Mouse (Mus musculus): ENCODE results near the gene Cul5.

Cul5 gene

GRCm38 (mm10) chr9:53669680-53670219, at the start of gene Cul5:
Cul5 (minus strand) TSS chr9:53670014.
- DNase-seq, result peak; percentile 51

GRCm38 (mm10) chr9:53705992-53706696, 36.3 kb upstream of the Cul5 start, which contains the start of gene Rab39:
Rab39 (minus strand) TSS chr9:53706232.
- peak; percentile 81 for DNase-seq

GRCm38 (mm10) chr9:53705491-53705991, 35.7 kb upstream of the Cul5 start:
- DNase-seq, result peak; percentile 59

- no peak for DNase-seq
These were observed 33.2 kb upstream of the Cul5 start for GRCm38 (mm10) chr9:53702991-53703390.

GRCm38 (mm10) chr9:53700496-53700895, 30.7 kb upstream of the Cul5 start:
- no peak for DNase-seq

- no peak for DNase-seq
These were observed 26.0 kb upstream of the Cul5 start for GRCm38 (mm10) chr9:53695846-53696245.

- DNase-seq, result no peak
These were observed 23.9 kb upstream of the Cul5 start for GRCm38 (mm10) chr9:53693718-53694117.

- no peak for DNase-seq
These were observed 22.2 kb upstream of the Cul5 start for GRCm38 (mm10) chr9:53691745-53692670.

- DNase-seq, result no peak
These were observed 11.0 kb upstream of the Cul5 start for GRCm38 (mm10) chr9:53680851-53681250.

- DNase-seq, result no peak
These were observed 7.1 kb upstream of the Cul5 start for GRCm38 (mm10) chr9:53676921-53677320.

- peak; percentile 81 for DNase-seq
These were observed 3.8 kb upstream of the Cul5 start for GRCm38 (mm10) chr9:53673571-53673970.

- peak; percentile 96 for DNase-seq
These were observed 2.7 kb downstream of the Cul5 start for GRCm38 (mm10) chr9:53667020-53667669.

GRCm38 (mm10) chr9:53666665-53667019, 3.2 kb downstream of the Cul5 start:
- no peak for DNase-seq

- no peak for DNase-seq
These were observed 4.4 kb downstream of the Cul5 start for GRCm38 (mm10) chr9:53665428-53665827.

- DNase-seq, result no peak
These were observed 5.0 kb downstream of the Cul5 start for GRCm38 (mm10) chr9:53664819-53665218.

- no peak for DNase-seq
These were observed 35.0 kb downstream of the Cul5 start for GRCm38 (mm10) chr9:53634796-53635195.

- DNase-seq, result no peak
These were observed 54.6 kb downstream of the Cul5 start for GRCm38 (mm10) chr9:53615246-53615645.

GRCm38 (mm10) chr9:53614286-53614685, 55.5 kb downstream of the Cul5 start:
- no peak for DNase-seq

GRCm38 (mm10) chr9:53609968-53610781, 59.6 kb downstream of the Cul5 start, which contains the start of gene Acat1:
Acat1 (minus strand) TSS chr9:53610382.
- peak; percentile 89 for DNase-seq

GRCm38 (mm10) chr9:53609306-53609967, 60.4 kb downstream of the Cul5 start:
- DNase-seq, result no peak

GRCm38 (mm10) chr9:53607816-53608215, 62.0 kb downstream of the Cul5 start:
- no peak for DNase-seq

Data from thymus, postnatal 25 days (tissue).